Mouse (Mus musculus) CD4-positive, CD25-positive, alpha-beta regulatory T cell, adult 2 months (primary cell): ENCODE measurements around the gene Diras1.
A peak's percentile ranks its signal among the peaks of the same experiment; 100 is the strongest.

Source experiments
- DNase-seq: peaks from one replicate; pipeline ENCODE4 v3.0.0-alpha.2; 2012; ENCODE audit warnings: low read depth, low spot score

The Diras1 gene

GRCm38 (mm10) chr10:81029031-81029430 lies 3.6 kb upstream of the Diras1 start:
- DNase-seq = no peak

GRCm38 (mm10) chr10:81028219-81028618 lies 2.8 kb upstream of the Diras1 start:
- DNase-seq = no peak

- no peak for DNase-seq
These were observed 1.9 kb upstream of the Diras1 start for GRCm38 (mm10) chr10:81027331-81027730.

GRCm38 (mm10) chr10:81026857-81027256 lies 1.4 kb upstream of the Diras1 start:
- no peak for DNase-seq

- DNase-seq = no peak
These were observed 328 bp downstream of the Diras1 start for GRCm38 (mm10) chr10:81025047-81025621.

- DNase-seq = no peak
These were observed 1.0 kb downstream of the Diras1 start for GRCm38 (mm10) chr10:81024346-81024937.

GRCm38 (mm10) chr10:81022744-81023143 lies 2.7 kb downstream of the Diras1 start:
- peak; percentile 48 for DNase-seq

GRCm38 (mm10) chr10:81021547-81022110 lies 3.8 kb downstream of the Diras1 start:
- DNase-seq = no peak

- DNase-seq = no peak
These were observed 5.3 kb downstream of the Diras1 start for GRCm38 (mm10) chr10:81020207-81020606.

GRCm38 (mm10) chr10:81019687-81020086 lies 5.8 kb downstream of the Diras1 start:
- DNase-seq = no peak

- peak; percentile 36 for DNase-seq
These were observed 7.1 kb downstream of the Diras1 start for GRCm38 (mm10) chr10:81018326-81018725.

- DNase-seq = peak; percentile 86
These were observed 8.8 kb downstream of the Diras1 start for GRCm38 (mm10) chr10:81016645-81017044.

- no peak for DNase-seq
These were observed 9.8 kb downstream of the Diras1 start for GRCm38 (mm10) chr10:81015666-81016065.

- peak; percentile 90 for DNase-seq
These were observed 10.8 kb downstream of the Diras1 start, which contains the start of gene Gng7 for GRCm38 (mm10) chr10:81014393-81015384. Gng7 (minus strand) TSS chr10:81014945.

- DNase-seq = no peak
These were observed 14.6 kb downstream of the Diras1 start for GRCm38 (mm10) chr10:81010851-81011250.

- no peak for DNase-seq
These were observed 18.2 kb downstream of the Diras1 start for GRCm38 (mm10) chr10:81007240-81007639.

GRCm38 (mm10) chr10:81006005-81006677 lies 19.3 kb downstream of the Diras1 start:
- no peak for DNase-seq

- DNase-seq = no peak
These were observed 24.3 kb downstream of the Diras1 start for GRCm38 (mm10) chr10:81001161-81001560.

GRCm38 (mm10) chr10:81000197-81001062 lies 25.0 kb downstream of the Diras1 start:
- peak; percentile 36 for DNase-seq
